Mouse (Mus musculus): ENCODE data around the gene Fbxo24. TPM values are rescaled to one million over a fixed set of nuclear protein-coding genes. Genes with fewer than 3 reads are reported as not detected.

Gene Fbxo24
- total RNA-seq, 4 experiments from 2014 or later: 0.90 to 5.5 (median 3.0) TPM

GRCm38 (mm10) chr5:137600619-137601364 is 28.0 kb downstream of the Fbxo24 start, which contains the start of gene Mospd3:
Mospd3 (minus strand) TSS chr5:137601058.
- peak; percentile 94 for DNase-seq

GRCm38 (mm10) chr5:137600281-137600618 is 28.6 kb downstream of the Fbxo24 start:
- no peak for DNase-seq

- no peak for DNase-seq
Observed at GRCm38 (mm10) chr5:137599600-137599999, 29.2 kb downstream of the Fbxo24 start.

GRCm38 (mm10) chr5:137598100-137598826 is 30.5 kb downstream of the Fbxo24 start:
- no peak for DNase-seq

GRCm38 (mm10) chr5:137597625-137598024 is 31.2 kb downstream of the Fbxo24 start:
- DNase-seq: no peak

- no peak for DNase-seq
Observed at GRCm38 (mm10) chr5:137596601-137597261, 32.1 kb downstream of the Fbxo24 start.

- no peak for DNase-seq
Observed at GRCm38 (mm10) chr5:137595921-137596320, 32.9 kb downstream of the Fbxo24 start.

GRCm38 (mm10) chr5:137590507-137590906 is 38.3 kb downstream of the Fbxo24 start:
- no peak for DNase-seq

- DNase-seq: peak; percentile 63
Observed at GRCm38 (mm10) chr5:137584976-137585375, 43.8 kb downstream of the Fbxo24 start.

GRCm38 (mm10) chr5:137583670-137584169 is 45.1 kb downstream of the Fbxo24 start:
- DNase-seq: no peak

GRCm38 (mm10) chr5:137582702-137583101 is 46.1 kb downstream of the Fbxo24 start:
- no peak for DNase-seq

- no peak for DNase-seq
Observed at GRCm38 (mm10) chr5:137580246-137580645, 48.6 kb downstream of the Fbxo24 start.

GRCm38 (mm10) chr5:137574470-137574901 is 54.3 kb downstream of the Fbxo24 start:
- no peak for DNase-seq

- no peak for DNase-seq
Observed at GRCm38 (mm10) chr5:137570691-137571586, 57.9 kb downstream of the Fbxo24 start.

GRCm38 (mm10) chr5:137570181-137570580 is 58.6 kb downstream of the Fbxo24 start:
- DNase-seq: no peak

GRCm38 (mm10) chr5:137569665-137570064 is 59.1 kb downstream of the Fbxo24 start, which contains the start of gene Tfr2:
Tfr2 (plus strand) TSS chr5:137569840.
- no peak for DNase-seq

- DNase-seq: no peak
Observed at GRCm38 (mm10) chr5:137569031-137569430, 59.8 kb downstream of the Fbxo24 start.

- no peak for DNase-seq
Observed at GRCm38 (mm10) chr5:137568223-137568798, 60.5 kb downstream of the Fbxo24 start.

GRCm38 (mm10) chr5:137566416-137566815 is 62.4 kb downstream of the Fbxo24 start:
- no peak for DNase-seq

GRCm38 (mm10) chr5:137565744-137566143 is 63.1 kb downstream of the Fbxo24 start:
- DNase-seq: no peak

GRCm38 (mm10) chr5:137562965-137563364 is 65.8 kb downstream of the Fbxo24 start:
- DNase-seq: no peak

Measured in adrenal gland, adult 8-10 months (tissue).